Mouse (Mus musculus) spleen, adult 18-20 months (tissue): ENCODE results near the gene Prss38.

Experiments used
- DNase-seq, 2 experiments: peaks; one replicate each; pipeline ENCODE4 v3.0.0; 2022; ENCODE audit warnings: mixed read lengths in 2 of 2

Gene Prss38

GRCm38 (mm10) chr11:59322988-59323387, 52.5 kb downstream of the Prss38 start:
- no peak for DNase-seq
